Mouse (Mus musculus) urinary bladder, adult 18-20 months (tissue): ENCODE results near the gene Mgrn1.

Source experiments
- DNase-seq, 2 experiments: peaks; one replicate each; pipeline ENCODE4 v3.0.0; 2022; ENCODE audit warnings: low spot score in 2 of 2, mixed read lengths in 2 of 2

Gene Mgrn1

GRCm38 (mm10) chr16:4907972-4908371 is 21.9 kb downstream of the Mgrn1 start:
- DNase-seq = no peak

GRCm38 (mm10) chr16:4909745-4910144 is 23.7 kb downstream of the Mgrn1 start:
- DNase-seq = no peak

GRCm38 (mm10) chr16:4910758-4911157 is 24.7 kb downstream of the Mgrn1 start:
- DNase-seq = no peak

GRCm38 (mm10) chr16:4912074-4912648 is 26.1 kb downstream of the Mgrn1 start:
- DNase-seq = no peak

- DNase-seq = no peak
These were observed 27.1 kb downstream of the Mgrn1 start for GRCm38 (mm10) chr16:4912907-4913782.

GRCm38 (mm10) chr16:4913783-4914735 is 28.0 kb downstream of the Mgrn1 start:
- DNase-seq = peak; percentile 71 to 81

GRCm38 (mm10) chr16:4915931-4916330 is 29.9 kb downstream of the Mgrn1 start:
- DNase-seq = no peak

- DNase-seq = no peak
These were observed 30.6 kb downstream of the Mgrn1 start for GRCm38 (mm10) chr16:4916608-4917007.

- DNase-seq = no peak
These were observed 34.5 kb downstream of the Mgrn1 start for GRCm38 (mm10) chr16:4920556-4920955.

GRCm38 (mm10) chr16:4922481-4922880 is 36.4 kb downstream of the Mgrn1 start:
- DNase-seq = no peak

- DNase-seq = no peak
These were observed 37.9 kb downstream of the Mgrn1 start for GRCm38 (mm10) chr16:4923996-4924395.

GRCm38 (mm10) chr16:4927967-4928366 is 41.9 kb downstream of the Mgrn1 start:
- no peak for DNase-seq

GRCm38 (mm10) chr16:4928474-4928873 is 42.4 kb downstream of the Mgrn1 start:
- no peak for DNase-seq

- no peak for DNase-seq
These were observed 46.4 kb downstream of the Mgrn1 start for GRCm38 (mm10) chr16:4932429-4932828.

- DNase-seq = no peak
These were observed 49.4 kb downstream of the Mgrn1 start for GRCm38 (mm10) chr16:4935430-4935829.

- no peak for DNase-seq
These were observed 50.1 kb downstream of the Mgrn1 start for GRCm38 (mm10) chr16:4935931-4936703.

GRCm38 (mm10) chr16:4937351-4938190 is 51.5 kb downstream of the Mgrn1 start:
- DNase-seq = no peak

GRCm38 (mm10) chr16:4938461-4938860 is 52.4 kb downstream of the Mgrn1 start, which contains the start of gene Nudt16l1:
Nudt16l1 (plus strand) TSS chr16:4938761.
- DNase-seq = no peak

GRCm38 (mm10) chr16:4938989-4939388 is 52.9 kb downstream of the Mgrn1 start:
- peak; percentile 94 to 96 for DNase-seq

GRCm38 (mm10) chr16:4939412-4939811 is 53.4 kb downstream of the Mgrn1 start:
- no peak for DNase-seq
